Mouse (Mus musculus): ENCODE results near the gene Ndufc1.

DNA sequence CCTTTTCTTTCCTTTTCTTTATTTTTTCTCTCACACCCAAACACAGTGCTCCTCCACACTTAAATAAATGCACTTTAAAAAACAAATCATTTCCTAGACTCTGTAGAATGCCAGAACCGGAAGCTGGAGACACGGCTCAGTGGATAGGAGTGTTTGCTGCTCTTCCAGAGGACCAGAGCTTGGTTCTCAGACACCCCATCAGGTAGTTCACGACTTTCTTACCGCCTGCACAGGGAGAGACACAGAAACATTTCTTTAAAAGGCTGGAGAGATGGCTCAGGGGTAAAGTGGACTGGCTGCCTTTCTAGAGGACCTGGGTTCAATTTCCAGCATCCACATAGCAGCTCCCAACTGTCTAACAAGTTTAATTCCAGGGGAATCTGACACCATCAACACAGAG is 9.3 kb downstream of the Ndufc1 start:
- no peak for TF ChIP-seq MAFK (IDR thresholded peaks at IDR 0.05; ENCODE audit: borderline replicate concordance, low read depth, low read length)
- TF ChIP-seq JUND (IDR thresholded peaks at IDR 0.05; ENCODE audit: low read depth, low read length), result no peak
- TF ChIP-seq POLR2AphosphoS2 (IDR thresholded peaks at IDR 0.05; ENCODE audit: low read length), result no peak
- no peak for TF ChIP-seq CTCF (IDR thresholded peaks at IDR 0.05 in 2 of 3, conservative IDR thresholded peaks at IDR 0.05 in 1 of 3; ENCODE audit: control insufficient read depth in 1 of 3, insufficient read depth in 1 of 3, low read depth in 2 of 3, low read length in 3 of 3, poor library complexity in 1 of 3, severe bottlenecking in 1 of 3)
- TF ChIP-seq POLR2A (IDR thresholded peaks at IDR 0.05; ENCODE audit: control insufficient read depth in 1 of 2, insufficient read depth in 1 of 2, low read depth in 1 of 2, low read length in 2 of 2, poor library complexity in 1 of 2), result no peak
- no peak for TF ChIP-seq EP300 (IDR thresholded peaks at IDR 0.05; ENCODE audit: low read depth in 1 of 2, low read length in 2 of 2)
- no peak for TF ChIP-seq SMC3 (IDR thresholded peaks at IDR 0.05; ENCODE audit: low read depth, low read length)
- no peak for TF ChIP-seq MAX (IDR thresholded peaks at IDR 0.05; ENCODE audit: low read length)
- no peak for TF ChIP-seq HCFC1 (IDR thresholded peaks at IDR 0.05; ENCODE audit: low read depth, low read length)
- no peak for TF ChIP-seq CHD2 (IDR thresholded peaks at IDR 0.05; ENCODE audit: low read length)
- no peak for TF ChIP-seq USF1 (IDR thresholded peaks at IDR 0.05; ENCODE audit: low read depth, low read length)
